Mouse (Mus musculus) spleen, adult 2 months (tissue): ENCODE measurements around the gene Polr3a.

Source experiments
- CTCF ChIP-seq: fragments of 200-500 bp; IDR thresholded peaks from 2 replicates; pipeline ENCODE4 v1.5.1; 2011; ENCODE audit warnings: mild to moderate bottlenecking, inconsistent platforms; ENCODE audit not compliant: insufficient read depth, insufficient read length, insufficient replicate concordance; ENCODE audit errors: extremely low read depth
- POLR2A ChIP-seq: fragments of 200-500 bp; IDR thresholded peaks from 2 replicates; pipeline ENCODE4 v1.6.1; 2011; ENCODE audit warnings: low read depth, low read length, inconsistent platforms

- no peak for TF ChIP-seq CTCF
- no peak for TF ChIP-seq POLR2A
Measured at GRCm38 (mm10) chr14:24498561-24499255, 11.8 kb upstream of the Polr3a start.
